Mouse (Mus musculus): ENCODE measurements at regions not wholly inside any gene's neighbourhood (a gene's known extent, or its start where the extent isn't known, plus 50 kb on each side); places are given as distances from the start of the nearest gene placed in this dataset.

DNA sequence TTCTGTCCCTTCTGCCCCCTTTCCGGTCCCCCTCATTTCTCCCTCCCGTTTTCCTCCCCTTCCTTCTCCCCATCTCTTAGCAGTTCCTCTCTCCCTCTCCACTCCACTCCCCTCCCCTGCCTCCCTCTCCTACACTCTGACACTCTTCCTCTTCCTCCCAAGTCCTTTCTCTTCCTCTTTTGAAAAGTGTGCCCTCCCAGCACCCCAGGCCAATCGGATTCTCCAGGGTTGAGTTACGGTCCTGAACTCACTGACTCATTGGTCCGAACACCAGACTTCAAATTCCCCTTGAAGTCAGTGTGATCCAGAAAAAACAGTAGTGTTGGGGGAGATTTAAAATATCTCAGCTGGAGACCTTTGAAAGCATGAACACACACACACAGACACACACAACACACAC lies 109.1 kb downstream of the 2410131K14Rik start:
- TF ChIP-seq CTCF (IDR thresholded peaks at IDR 0.05; ENCODE audit: control insufficient read depth, insufficient read depth, insufficient read length): no peak
- TF ChIP-seq USF1 (IDR thresholded peaks at IDR 0.05; ENCODE audit: low read depth): no peak
- TF ChIP-seq CEBPB (IDR thresholded peaks at IDR 0.05; ENCODE audit: low read depth): no peak
- TF ChIP-seq MAX (IDR thresholded peaks at IDR 0.05): no peak
- TF ChIP-seq MYOG (IDR thresholded peaks at IDR 0.05; ENCODE audit: control insufficient read depth, extremely low read depth, insufficient read length): no peak
- no peak for TF ChIP-seq MYOD1 (IDR thresholded peaks at IDR 0.05; ENCODE audit: control insufficient read depth, insufficient read length, low read depth)
- TF ChIP-seq FOSL1 (IDR thresholded peaks at IDR 0.05; ENCODE audit: insufficient read depth, low read length, poor library complexity, severe bottlenecking): no peak

Measured in C2C12 (cell line).